Mouse (Mus musculus) hindbrain, postnatal 0 days (tissue): ENCODE measurements around the gene Igsf6. TPM values are rescaled to one million over a fixed set of nuclear protein-coding genes. Genes with fewer than 3 reads are reported as not detected.
"Not testable (repeated sequence)": the region's sequence is repeated elsewhere in the genome, so short reads cannot be mapped to it uniquely, and the experiment has no call there.

Source experiments
- ATAC-seq: fragments of 200-750 bp; cut with Nextera tagmentation; 2 replicates; pipeline ENCODE4 v1.8.0; 2017; ENCODE audit warnings: mild to moderate bottlenecking, moderate TSS enrichment, moderate library complexity
- DNase-seq: peaks from one replicate; pipeline ENCODE4 v3.0.0-alpha.2; 2015; ENCODE audit warnings: low spot score
- H3K27ac ChIP-seq: fragments of 300-500 bp; sonication (generic); 2 replicates; pipeline ENCODE4 v1.5.1; 2014; ENCODE audit warnings: mild to moderate bottlenecking
- H3K27me3 ChIP-seq: fragments of 300-500 bp; sonication (generic); 2 replicates; pipeline ENCODE4 v1.6.1; 2014; ENCODE audit warnings: low read length, mixed read lengths; ENCODE audit not compliant: insufficient read depth
- H3K36me3 ChIP-seq: fragments of 300-500 bp; sonication (generic); 2 replicates; pipeline ENCODE4 v1.6.1; 2014; ENCODE audit warnings: low read length, mixed read lengths; ENCODE audit not compliant: insufficient read depth
- H3K4me1 ChIP-seq: fragments of 300-500 bp; sonication (generic); 2 replicates; pipeline ENCODE4 v1.6.1; 2014; ENCODE audit warnings: antibody characterized with exemption, low read length, mixed read lengths; ENCODE audit not compliant: insufficient read depth
- H3K4me2 ChIP-seq: fragments of 300-500 bp; sonication (generic); 2 replicates; pipeline ENCODE4 v1.6.1; 2014; ENCODE audit warnings: low read depth, mild to moderate bottlenecking, low read length, moderate library complexity, mixed read lengths
- H3K4me3 ChIP-seq: fragments of 300-500 bp; sonication (generic); 2 replicates; pipeline ENCODE4 v1.5.1; 2014; ENCODE audit warnings: low read length
- H3K9ac ChIP-seq: fragments of 300-500 bp; sonication (generic); replicated peaks from 2 replicates; pipeline ENCODE4 v1.6.1; 2014; ENCODE audit warnings: mild to moderate bottlenecking, low read length, moderate library complexity, mixed read lengths
- H3K9me3 ChIP-seq: fragments of 300-500 bp; sonication (generic); 2 replicates; pipeline ENCODE4 v1.6.1; 2016; ENCODE audit warnings: low read length, mixed read lengths
- CTCF ChIP-seq: IDR thresholded peaks from 2 replicates; pipeline ENCODE4 v1.5.1; 2016; ENCODE audit warnings: antibody characterized with exemption, control low read depth, low read depth
- WGBS: fragments of 180-500 bp; shearing (Covaris S2); extraction: QIAGEN DNeasy Blood & Tissue Kit; methylation state at CpG from one replicate; pipeline ENCODE4 v1.1.7; 2014; 5-methylcytosine and 5-hydroxymethylcytosine counted together
- polyA plus RNA-seq: library from polyadenylated mRNA; unstranded; fragments of >200 nt; fragmentation: Nextera tagmentation; extraction: Ambion mirVana; gene quantifications from 2 replicates; pipeline ENCODE4 v1.2.1, GENCODE M21; 2015
- total RNA-seq: library from RNA; depleted of rRNA; stranded (reverse); fragments of >200 nt; gene quantifications from 2 replicates; pipeline ENCODE4 v1.2.3, GENCODE M21; 2014

Gene Igsf6
- total and polyA plus RNA-seq, 2 experiments from 2014 or later, result 0.86 TPM; not detected in 1

DNA sequence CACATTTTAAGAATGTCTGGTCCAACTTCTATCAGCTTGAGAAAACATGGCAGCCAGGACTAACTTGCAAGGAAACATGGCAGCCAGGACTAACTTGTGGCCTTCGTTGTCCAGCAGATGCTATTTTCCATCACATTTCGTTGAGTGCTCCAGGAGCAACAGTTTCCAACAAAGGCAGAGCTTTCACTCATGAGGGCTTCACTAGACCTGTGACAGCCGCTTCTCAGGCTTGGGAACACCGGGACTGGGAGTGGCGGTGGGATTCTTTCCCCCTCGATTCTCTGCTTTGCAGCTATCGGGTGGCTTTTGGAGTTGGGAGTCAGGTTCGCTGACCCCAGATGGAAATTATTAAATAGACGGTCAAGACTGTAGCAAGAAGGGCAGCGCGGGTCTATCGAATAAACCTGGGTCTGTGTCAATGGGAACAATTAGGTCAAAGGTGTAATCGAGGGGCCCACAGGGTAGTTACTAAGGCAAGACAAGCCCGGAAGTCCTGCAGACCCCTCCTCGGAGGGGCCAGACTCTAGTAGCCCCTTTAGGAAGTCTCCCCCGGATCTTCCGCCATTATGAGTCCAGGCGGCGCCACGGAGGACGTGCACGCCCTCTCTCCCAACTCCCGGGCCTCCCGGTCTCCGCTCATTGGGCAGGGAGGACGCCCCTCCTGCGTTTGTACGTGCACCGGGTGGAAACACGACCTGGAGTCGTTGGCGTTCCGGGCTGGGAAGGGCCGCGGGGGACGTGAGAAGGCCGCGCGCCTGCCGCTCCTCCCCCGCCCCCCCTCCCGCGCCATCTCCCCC, 40.3 kb downstream of the Igsf6 start, which contains the start of gene Mettl9:
Mettl9 (plus strand) TSS at position 590 of the 797 bp plus-strand sequence.
- H3K4me3 ChIP-seq, result peak within 1 kb of the TSS; percentile 90
- WGBS, result 2% methylated on average over 37 of the region's 43 CpGs
- peak; percentile 98 for ATAC-seq
- H3K4me1 ChIP-seq, result peaks cover 14% of the 10 kb centered on the region
- no peaks in the 10 kb centered on the region for H3K9me3 ChIP-seq
- no peaks in the 10 kb centered on the region for H3K36me3 ChIP-seq
- 0 out of 2 replicates have a peak, but pooled peaks cover 3% of the 10 kb centered on the region for H3K27me3 ChIP-seq
- TF ChIP-seq CTCF, result peak; percentile 36; the same call in 1 of the 2 replicates
- peak within 1 kb of the TSS; percentile 75 for H3K4me2 ChIP-seq
- peak within 1 kb of the TSS; percentile 95 for H3K9ac ChIP-seq
- DNase-seq, result peak; percentile 97
- H3K27ac ChIP-seq, result peak within 1 kb of the TSS; percentile 99

DNA sequence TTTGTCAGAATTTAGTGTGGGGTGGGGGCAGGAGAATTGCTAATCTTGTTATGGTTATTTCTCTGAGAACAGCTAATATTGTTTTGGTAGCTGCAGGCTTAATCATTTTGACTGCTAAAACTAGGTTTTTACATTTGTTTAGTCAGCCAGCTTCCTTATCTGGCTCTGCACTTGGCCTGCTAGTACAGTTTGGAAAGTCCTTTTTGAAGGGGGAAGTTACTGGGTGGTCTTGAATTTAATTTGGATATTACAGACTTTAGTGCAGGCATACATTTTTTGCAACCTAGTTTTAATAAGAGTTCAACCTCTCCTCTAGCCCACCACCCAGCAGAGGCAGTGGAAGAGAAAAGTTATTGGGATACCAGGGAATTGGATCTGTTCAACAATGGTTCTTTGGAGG, 44.4 kb downstream of the Igsf6 start:
- not testable (repeated sequence) for H3K27me3 ChIP-seq, ATAC-seq, DNase-seq, H3K36me3 ChIP-seq, H3K4me3 ChIP-seq, H3K9ac ChIP-seq, H3K4me1 ChIP-seq, H3K27ac ChIP-seq, H3K4me2 ChIP-seq, H3K9me3 ChIP-seq

GRCm38 (mm10) chr7:121026300-121026699, 48.1 kb downstream of the Igsf6 start:
- TF ChIP-seq CTCF, result no peak
- Histone ChIP-seq H3K9ac (no peak overlapping the region), H3K4me1 (no peaks in the 10 kb centered on the region), H3K4me3 (no peak overlapping the region), H3K36me3 (no peaks in the 10 kb centered on the region), H3K27me3 (no peaks in the 10 kb centered on the region), H3K9me3 (no peaks in the 10 kb centered on the region), H3K4me2 (no peak overlapping the region), H3K27ac (no peak overlapping the region)
- no peak for ATAC-seq
- DNase-seq, result no peak
- 70% methylated on average over 3 of the region's 3 CpGs for WGBS

GRCm38 (mm10) chr7:121025221-121026008, 49.0 kb downstream of the Igsf6 start:
- WGBS, result 85% methylated on average over 6 of the region's 6 CpGs
- H3K4me3 ChIP-seq, result no peak overlapping the region
- no peak for ATAC-seq

DNA sequence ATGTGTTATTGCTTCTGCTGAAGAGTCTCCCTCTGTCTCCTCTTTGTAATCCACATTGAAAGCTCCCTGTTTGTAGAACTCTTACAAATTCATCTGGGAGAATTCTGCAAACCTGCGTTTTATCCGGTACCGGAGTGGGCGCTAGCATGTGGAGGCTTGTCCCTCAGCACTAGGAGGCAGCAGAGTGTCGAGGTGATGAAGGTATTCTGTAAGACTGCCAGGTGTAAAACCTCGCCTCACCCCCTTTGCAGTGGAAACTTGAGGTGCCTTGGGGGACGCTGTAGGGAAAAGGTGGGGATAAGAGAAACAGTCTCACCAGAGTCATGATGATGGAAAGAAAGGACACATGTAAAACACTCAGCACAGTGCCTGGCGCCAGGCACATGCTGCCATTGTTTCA, 54.1 kb downstream of the Igsf6 start:
- Histone ChIP-seq H3K27me3 (no peaks in the 10 kb centered on the region), H3K4me2 (no peak overlapping the region), H3K36me3 (no peaks in the 10 kb centered on the region), H3K4me3 (no peak overlapping the region), H3K4me1 (no peaks in the 10 kb centered on the region), H3K27ac (no peak overlapping the region), H3K9ac (no peak overlapping the region), H3K9me3 (no peaks in the 10 kb centered on the region)
- WGBS, result 43% methylated on average over 8 of the region's 8 CpGs
- no peak for DNase-seq
- no peak for ATAC-seq
- TF ChIP-seq CTCF, result peak; percentile 21; the same call in 1 of the 2 replicates

More at GRCm38 (mm10) chr7:121025221-121026008, 49.0 kb downstream of the Igsf6 start:
- DNase-seq, result no peak
- H3K9ac ChIP-seq, result no peak overlapping the region
- no peaks in the 10 kb centered on the region for H3K9me3 ChIP-seq
- H3K4me2 ChIP-seq, result no peak overlapping the region
- no peak for TF ChIP-seq CTCF
- no peaks in the 10 kb centered on the region for H3K36me3 ChIP-seq
- no peaks in the 10 kb centered on the region for H3K4me1 ChIP-seq
- no peaks in the 10 kb centered on the region for H3K27me3 ChIP-seq
- no peak overlapping the region for H3K27ac ChIP-seq

DNA sequence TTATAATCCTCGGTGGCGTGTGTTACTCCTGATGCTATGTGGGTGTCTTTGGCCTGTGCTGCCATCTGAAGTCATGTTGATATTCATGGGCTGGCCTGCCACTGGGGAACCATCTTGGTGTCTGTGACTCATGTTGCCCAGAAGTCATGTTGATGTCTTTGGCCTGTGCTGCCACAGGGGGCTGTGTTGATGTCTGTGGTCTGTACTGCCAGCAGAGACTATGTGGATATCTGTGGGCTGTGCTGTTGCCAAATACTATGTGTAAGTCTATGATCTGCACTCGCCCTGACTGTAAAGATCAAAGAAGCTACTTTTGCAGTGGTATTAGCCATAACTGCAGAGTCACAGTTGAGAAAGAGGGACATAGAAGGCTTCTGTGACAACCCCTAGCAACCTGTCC, 55.6 kb downstream of the Igsf6 start:
- DNase-seq (no peak), ATAC-seq (no peak)
- no peak overlapping the region for H3K27ac ChIP-seq
- no peaks in the 10 kb centered on the region for H3K27me3 ChIP-seq
- TF ChIP-seq CTCF, result no peak
- no peak overlapping the region for H3K4me2 ChIP-seq
- no peak overlapping the region for H3K9ac ChIP-seq
- H3K4me1 ChIP-seq, result no peaks in the 10 kb centered on the region
- H3K4me3 ChIP-seq, result no peak overlapping the region
- no peaks in the 10 kb centered on the region for H3K36me3 ChIP-seq
- whole genome bisulfite sequencing, result 93% methylated on average over 3 of the region's 3 CpGs
- H3K9me3 ChIP-seq, result no peaks in the 10 kb centered on the region
